Mouse (Mus musculus): ENCODE measurements at regions not wholly inside any gene's neighbourhood (a gene's known extent, or its start where the extent isn't known, plus 50 kb on each side); places are given as distances from the start of the nearest gene placed in this dataset.
A peak's percentile ranks its signal among the peaks of the same experiment; 100 is the strongest.

DNA sequence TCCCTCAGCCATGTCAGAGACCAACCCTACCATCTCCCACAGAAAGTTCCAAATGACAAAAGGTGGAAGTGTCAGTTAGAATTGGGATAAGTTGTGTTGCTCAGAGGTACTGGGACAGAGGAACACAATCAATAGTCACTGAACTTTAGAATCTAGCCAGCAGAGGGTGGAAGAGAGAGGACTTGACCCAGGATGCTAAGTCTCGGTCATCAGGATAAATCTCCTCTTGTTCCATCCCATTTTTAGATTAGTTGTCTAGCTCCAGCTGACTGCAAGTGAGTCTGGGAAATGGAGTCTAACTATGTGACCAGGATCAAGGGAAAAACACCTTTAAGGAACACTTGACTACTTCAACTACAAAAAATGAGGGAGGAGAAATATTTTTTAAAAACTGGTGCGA is 91.5 kb downstream of the Fam84b start:
- no peak for DNase-seq (ENCODE audit: low spot score in 2 of 2)

DNA sequence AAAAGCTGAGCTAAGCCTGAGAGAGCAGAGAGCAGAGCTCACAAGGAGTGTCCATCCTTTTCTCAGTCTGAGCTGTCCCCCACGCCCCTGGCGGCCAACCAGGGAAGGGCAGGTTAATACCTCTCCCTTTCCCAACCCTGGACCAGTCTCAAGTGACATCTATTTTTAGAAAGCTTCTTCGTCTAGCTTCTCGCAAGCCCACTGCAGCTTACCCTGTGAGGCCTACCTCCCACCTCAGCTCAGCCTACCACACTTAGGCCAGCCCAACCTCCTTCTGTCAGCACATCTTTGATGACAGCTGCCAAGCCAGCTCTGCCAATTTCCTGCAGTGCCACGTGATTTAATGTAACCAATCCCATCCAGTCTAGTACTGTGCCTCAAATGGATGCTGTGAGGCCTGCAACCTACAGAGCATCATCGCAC is 93.6 kb downstream of the Fam84b start:
- peak; percentile 18 to 33 for DNase-seq (ENCODE audit: low spot score in 2 of 2)

GRCm38 (mm10) chr15:60754246-60754645 is 99.3 kb downstream of the Fam84b start:
- DNase-seq (ENCODE audit: low spot score in 2 of 2): peak; percentile 9 to 17

DNA sequence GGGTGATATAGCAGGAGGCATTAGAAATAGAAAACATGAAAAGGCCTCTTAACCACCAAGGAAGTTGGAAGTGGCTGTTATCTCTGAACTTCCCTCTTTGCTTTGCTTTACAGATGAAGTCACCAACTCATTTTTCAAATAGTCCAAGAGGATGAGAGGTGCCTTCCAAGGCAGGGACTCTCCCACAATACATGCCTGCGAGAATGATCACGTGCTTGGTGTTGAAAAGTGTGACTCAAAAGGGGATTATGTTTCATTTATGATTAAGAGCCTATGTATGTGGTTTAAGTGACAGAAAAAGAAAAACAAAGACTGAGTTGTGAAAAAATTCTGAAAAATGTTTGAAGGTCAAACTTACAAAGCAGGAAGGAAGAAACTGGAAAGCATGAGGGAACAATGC is 114.0 kb downstream of the Fam84b start:
- no peak for DNase-seq (ENCODE audit: low spot score in 2 of 2)

DNA sequence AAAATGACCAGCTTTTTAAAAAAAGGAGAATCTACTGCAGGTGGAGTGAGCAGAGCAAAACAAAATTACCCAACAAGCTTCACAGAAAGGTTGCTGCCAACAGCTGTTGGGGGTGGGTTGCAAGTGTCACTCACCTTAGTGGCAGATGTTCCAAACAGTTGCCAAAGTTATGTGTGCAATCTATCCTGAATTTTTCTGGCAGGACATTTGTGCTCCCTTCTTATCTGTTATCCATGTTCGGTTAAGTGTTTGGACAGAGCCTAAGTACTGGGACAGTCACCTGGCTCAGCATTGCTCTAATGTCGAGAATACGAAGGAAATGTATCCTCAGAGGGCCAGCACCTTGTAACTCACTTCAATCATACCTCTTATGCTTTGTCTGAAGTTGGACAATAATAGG is 115.3 kb downstream of the Fam84b start:
- DNase-seq (ENCODE audit: low spot score in 2 of 2): no peak

DNA sequence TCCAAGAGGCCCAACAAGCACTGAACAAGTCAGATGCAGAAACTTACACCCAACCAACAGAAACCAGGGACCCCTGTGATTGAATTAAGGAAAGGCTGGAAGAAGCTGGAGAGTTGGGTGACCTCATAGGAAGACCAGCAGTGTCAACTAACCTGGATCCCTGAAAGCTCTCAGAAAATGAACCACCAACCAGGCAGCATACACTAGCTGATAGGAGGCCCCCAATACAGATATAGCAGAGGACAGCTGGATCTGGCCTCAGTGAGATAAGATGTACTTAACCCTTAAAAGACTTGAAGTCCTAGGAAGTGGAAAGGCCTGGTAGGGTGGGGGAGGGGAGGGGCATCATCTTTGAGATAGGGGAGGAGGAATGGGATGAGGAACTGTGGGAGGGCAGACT is 121.2 kb downstream of the Fam84b start:
- no peak for DNase-seq (ENCODE audit: low spot score in 2 of 2)

DNA sequence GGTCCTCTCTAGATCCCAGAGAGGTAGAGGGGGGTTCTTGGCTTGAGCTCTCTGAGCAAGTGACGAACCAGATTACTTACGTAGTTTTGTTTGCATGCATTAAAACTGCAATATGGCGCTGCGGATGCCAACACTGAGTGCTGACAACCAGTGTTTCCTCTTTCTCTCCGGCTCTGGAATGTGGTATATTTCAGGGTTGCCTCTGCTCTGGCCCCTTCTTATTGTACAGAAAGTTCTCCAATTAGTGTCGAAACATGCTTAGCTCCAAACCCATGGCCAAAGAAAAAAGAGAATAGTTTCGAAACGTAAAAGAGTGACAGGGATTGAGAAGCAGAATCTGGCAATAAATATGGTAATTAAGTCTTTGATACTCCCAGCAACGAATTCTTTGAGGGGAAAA is 124.8 kb downstream of the Fam84b start:
- DNase-seq (ENCODE audit: low spot score in 2 of 2): no peak

DNA sequence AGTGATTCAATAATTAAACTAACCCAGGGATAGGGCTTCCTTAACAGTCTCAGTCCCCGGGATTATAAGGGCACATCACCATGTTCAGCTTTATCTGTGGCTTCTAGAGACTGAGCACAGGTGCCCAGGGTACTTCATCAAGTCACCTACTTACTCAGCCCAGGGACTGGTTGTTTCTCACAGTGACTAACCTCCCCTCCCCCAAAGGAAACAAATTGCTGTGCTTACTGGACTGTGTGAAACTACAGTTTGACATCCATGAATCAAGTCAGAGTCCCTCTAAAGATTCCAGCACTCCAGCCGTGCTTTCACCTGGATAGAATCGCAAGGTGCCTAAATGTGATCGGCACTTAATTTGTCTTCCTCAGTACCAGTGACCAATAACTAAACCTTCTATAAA is 125.2 kb downstream of the Fam84b start:
- no peak for DNase-seq (ENCODE audit: low spot score in 2 of 2)

DNA sequence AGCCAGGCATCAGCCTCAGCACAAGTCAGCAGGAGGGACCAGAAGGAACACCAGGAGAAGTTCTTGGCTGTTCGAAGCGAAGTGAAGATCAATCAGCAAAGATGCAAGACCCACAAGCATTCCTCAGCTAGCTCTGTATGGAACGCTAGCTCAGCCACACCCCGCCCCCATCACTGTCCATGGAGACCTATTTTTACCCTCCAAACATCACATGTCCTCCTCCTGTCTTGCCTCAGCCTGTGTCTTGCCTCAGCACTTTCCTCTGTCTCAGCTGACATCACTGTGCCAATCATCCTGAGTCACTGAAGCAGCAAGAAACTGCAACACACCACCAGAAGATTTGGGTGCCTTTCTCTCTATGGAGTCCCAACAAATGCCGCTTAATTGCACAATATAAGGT is 134.2 kb downstream of the Fam84b start:
- DNase-seq (ENCODE audit: low spot score in 2 of 2): no peak

GRCm38 (mm10) chr15:60708678-60709077 is 144.9 kb downstream of the Fam84b start:
- no peak for DNase-seq (ENCODE audit: low spot score in 2 of 2)

- DNase-seq (ENCODE audit: low spot score in 2 of 2): peak; percentile 25 to 26
Observed at GRCm38 (mm10) chr15:60706009-60706408, 147.6 kb downstream of the Fam84b start.

DNA sequence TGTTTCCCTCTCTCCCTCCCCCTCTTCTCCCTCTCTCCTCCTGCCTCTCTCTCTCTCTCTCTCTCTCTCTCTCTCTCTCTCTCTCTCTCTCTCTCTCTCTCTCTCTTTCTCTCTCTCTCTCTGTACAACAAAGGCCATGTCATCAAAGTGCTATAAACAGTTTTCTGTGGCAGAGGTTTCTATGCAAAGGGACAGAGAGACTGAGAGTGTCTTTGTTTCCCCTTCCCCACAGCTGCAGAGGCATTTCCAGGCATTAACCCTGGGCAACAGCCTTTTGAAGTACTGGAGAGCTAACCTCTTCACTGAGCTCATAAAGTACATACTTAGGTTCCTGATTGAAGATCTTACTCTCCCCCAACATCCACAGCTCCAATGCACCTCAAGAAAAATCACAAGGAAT is 152.3 kb downstream of the Fam84b start:
- no peak for DNase-seq (ENCODE audit: low spot score in 2 of 2)

DNA sequence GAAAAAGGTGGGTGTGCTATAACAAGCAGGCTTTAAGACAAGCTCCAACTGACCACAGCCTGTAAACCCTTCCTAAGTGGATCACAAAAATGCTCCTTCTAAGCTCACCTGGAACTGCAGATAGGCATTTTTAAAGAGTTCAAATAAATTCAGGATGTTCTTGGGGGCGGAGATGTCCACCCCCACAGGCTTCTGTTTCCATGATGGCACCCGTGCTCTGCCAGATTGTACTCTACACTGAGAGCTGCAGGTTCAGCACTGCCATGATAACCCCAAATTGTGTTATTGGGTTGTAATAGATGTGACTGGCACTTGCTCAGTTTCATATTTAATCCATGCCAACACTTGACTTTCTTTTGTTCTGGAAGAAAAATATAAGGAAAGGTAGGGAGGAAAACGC is 158.8 kb downstream of the Fam84b start:
- DNase-seq (ENCODE audit: low spot score in 2 of 2): peak; percentile 20 to 40

GRCm38 (mm10) chr15:60693751-60694500 is 159.7 kb downstream of the Fam84b start:
- peak; percentile 14 to 24 for DNase-seq (ENCODE audit: low spot score in 2 of 2)

GRCm38 (mm10) chr15:60692718-60693597 is 160.6 kb downstream of the Fam84b start:
- DNase-seq (ENCODE audit: low spot score in 2 of 2): no peak

DNA sequence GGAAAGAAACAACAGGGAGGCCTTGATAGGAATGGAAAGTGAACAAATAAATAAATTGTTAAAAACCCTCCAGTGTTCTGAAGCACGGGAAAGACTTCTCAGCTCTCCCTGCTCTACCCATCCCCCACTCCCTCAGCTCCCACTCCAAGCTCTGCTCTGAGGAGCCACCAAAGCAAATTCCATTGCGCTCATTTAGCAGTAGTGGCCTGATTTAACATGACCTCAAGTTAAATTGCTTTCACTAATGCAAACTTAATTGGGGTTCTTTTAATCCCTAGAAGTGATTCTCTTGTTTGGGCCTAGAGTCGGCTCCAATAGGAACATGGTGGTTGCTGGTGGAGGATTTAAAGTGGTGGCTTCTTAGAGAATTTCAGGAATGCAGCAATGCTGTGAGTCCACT is 161.4 kb downstream of the Fam84b start:
- no peak for DNase-seq (ENCODE audit: low spot score in 2 of 2)

- no peak for DNase-seq (ENCODE audit: low spot score in 2 of 2)
Observed at GRCm38 (mm10) chr15:60677397-60677796, 176.2 kb downstream of the Fam84b start.

- peak; percentile 6 to 10 for DNase-seq (ENCODE audit: low spot score in 2 of 2)
Observed at GRCm38 (mm10) chr15:60657572-60657971, 196.0 kb downstream of the Fam84b start.

GRCm38 (mm10) chr15:60655113-60655512 is 198.5 kb downstream of the Fam84b start:
- DNase-seq (ENCODE audit: low spot score in 2 of 2): no peak

GRCm38 (mm10) chr15:60649252-60649651 is 204.3 kb downstream of the Fam84b start:
- DNase-seq (ENCODE audit: low spot score in 2 of 2): no peak

- no peak for DNase-seq (ENCODE audit: low spot score in 2 of 2)
Observed at GRCm38 (mm10) chr15:60641770-60642169, 211.8 kb downstream of the Fam84b start.

GRCm38 (mm10) chr15:60633457-60633850 is 220.1 kb downstream of the Fam84b start:
- no peak for DNase-seq (ENCODE audit: low spot score in 2 of 2)

Data from layer of hippocampus, adult 8-10 months (tissue).